Mouse (Mus musculus) thymus, postnatal 4 days (tissue): ENCODE data around the gene Prpf38a.

Experiments used
- DNase-seq: peaks from one replicate; pipeline ENCODE4 v3.0.0; 2021

Prpf38a gene

GRCm38 (mm10) chr4:108578840-108579742 lies at the start of gene Prpf38a, which contains the start of gene Orc1:
Prpf38a (minus strand) TSS chr4:108579336.
Orc1 (plus strand) TSS chr4:108579423.
- DNase-seq, result peak; percentile 98

- no peak for DNase-seq
These were observed 47.9 kb upstream of the Prpf38a start for GRCm38 (mm10) chr4:108627066-108627465.

GRCm38 (mm10) chr4:108621504-108621903 lies 42.4 kb upstream of the Prpf38a start:
- peak; percentile 58 for DNase-seq

- DNase-seq, result no peak
These were observed 41.4 kb upstream of the Prpf38a start for GRCm38 (mm10) chr4:108620536-108620935.

GRCm38 (mm10) chr4:108619587-108620341 lies 40.6 kb upstream of the Prpf38a start, which contains the start of gene Cc2d1b:
Cc2d1b (plus strand) TSS chr4:108619940.
- peak; percentile 94 for DNase-seq

DNA sequence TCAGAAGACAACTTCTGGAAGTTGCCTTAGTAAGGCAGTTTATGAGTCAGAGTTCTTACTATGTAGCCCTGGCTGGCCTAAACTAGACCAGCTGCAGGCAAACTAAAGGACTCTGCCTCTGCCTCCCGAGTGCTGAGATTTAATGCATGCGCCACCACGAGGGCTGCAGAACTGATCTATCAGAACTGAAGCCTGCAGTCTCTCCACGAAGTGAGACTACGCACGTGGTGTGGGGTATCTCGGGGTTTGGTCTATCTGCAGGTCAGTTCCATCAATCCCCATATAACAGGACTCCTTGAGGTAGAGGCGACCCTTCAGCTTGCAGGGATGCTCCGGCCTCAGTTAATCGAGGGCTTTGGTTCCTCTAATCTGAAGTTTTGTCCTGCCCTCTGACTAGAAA lies 40.0 kb upstream of the Prpf38a start:
- peak; percentile 46 for DNase-seq

DNA sequence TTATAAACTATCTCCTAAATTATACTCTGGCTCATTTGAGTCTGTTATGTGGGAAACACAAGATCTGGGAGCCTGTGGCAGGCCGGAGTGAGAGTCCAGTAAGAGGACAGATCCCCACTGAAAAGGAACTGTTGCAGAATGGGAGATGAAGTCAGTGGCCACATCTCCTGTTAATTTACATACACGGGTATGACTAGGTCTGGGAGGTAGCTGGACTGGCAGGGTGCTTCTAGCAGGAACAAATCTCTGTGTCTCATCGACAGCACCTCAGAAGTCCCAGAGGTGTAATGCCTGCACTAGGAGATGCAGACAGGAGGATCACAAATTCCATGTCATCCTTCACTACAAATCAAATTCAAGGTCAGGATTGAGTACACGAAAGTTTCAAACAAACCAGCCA lies 39.5 kb upstream of the Prpf38a start:
- no peak for DNase-seq

GRCm38 (mm10) chr4:108610935-108611334 lies 31.8 kb upstream of the Prpf38a start:
- no peak for DNase-seq

DNA sequence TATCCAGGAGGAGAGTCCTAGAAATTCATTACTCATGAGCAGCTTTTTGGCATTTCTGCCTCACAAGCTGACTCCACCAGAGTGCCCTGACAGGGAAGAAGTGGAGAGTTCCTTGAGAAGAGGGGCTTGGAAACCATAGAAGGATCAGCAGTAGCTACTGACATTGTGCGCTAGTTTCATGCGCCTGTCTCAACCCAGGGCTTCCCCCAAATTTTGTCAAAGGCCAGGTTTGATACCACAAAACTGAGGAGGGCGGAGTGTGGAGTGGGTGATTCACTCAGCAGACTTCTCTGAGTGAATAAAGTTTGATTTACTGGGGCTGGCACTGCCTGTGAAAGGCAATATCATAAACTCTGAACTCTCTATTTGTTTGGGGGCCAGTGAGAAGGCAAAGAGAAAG lies 29.5 kb upstream of the Prpf38a start:
- no peak for DNase-seq

DNA sequence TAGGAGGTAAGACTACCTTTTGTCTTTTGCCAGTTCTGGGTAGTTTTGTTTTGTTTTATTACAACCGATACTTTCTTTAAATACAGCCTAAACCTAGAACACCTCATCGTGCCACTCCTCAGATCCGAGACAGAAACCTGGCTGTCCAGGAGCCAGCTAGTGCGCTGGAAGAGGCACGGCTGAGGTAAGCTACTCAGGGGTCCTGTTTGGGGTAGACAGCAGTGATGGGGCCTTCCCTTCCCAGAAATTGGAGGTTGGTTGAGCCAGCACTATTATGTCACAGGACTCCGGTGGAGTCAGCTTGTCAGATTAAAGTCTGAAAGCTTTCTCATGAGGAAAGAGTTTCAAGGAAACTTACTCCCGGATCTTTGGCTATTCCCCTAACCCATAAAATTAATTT lies 22.7 kb upstream of the Prpf38a start:
- no peak for DNase-seq

DNA sequence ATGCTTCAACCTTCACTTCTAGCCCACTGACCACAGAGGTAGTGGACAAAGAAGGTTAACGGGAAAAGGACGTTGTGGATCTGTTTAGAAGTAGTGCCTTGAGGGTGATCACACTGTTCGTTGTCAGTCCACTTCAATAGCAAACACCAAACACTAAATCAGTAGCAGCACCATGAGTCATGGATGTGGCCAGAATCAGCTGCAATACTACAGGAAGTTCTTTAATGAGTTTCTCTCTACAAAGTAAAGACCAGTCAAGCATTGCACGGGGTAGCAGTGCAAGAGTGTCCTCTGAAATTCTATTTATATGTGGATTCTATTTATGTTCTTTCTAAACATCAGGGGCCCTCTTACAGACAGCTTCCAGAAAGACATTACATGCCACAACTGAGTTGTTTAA lies 19.2 kb upstream of the Prpf38a start:
- DNase-seq, result no peak

GRCm38 (mm10) chr4:108595785-108596184 lies 16.6 kb upstream of the Prpf38a start:
- no peak for DNase-seq

DNA sequence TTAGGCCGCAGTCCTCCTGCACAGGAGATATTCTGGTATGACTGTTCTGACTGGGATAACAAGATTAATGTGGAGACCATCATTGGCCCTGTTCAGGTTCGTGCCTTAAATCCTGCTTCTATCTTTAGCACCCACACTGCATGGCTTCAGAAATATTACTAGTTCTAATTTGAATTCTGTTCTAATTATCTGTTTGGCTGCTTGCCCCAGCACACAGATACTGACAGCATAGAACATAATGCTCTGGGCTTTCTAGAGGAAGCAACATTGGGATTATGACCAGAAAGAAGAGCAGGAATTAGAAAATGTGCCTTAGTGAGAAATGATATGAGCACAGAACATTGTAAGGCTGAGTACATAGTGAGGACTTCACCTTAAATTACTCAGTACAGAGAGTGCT lies 14.2 kb upstream of the Prpf38a start:
- DNase-seq, result no peak

DNA sequence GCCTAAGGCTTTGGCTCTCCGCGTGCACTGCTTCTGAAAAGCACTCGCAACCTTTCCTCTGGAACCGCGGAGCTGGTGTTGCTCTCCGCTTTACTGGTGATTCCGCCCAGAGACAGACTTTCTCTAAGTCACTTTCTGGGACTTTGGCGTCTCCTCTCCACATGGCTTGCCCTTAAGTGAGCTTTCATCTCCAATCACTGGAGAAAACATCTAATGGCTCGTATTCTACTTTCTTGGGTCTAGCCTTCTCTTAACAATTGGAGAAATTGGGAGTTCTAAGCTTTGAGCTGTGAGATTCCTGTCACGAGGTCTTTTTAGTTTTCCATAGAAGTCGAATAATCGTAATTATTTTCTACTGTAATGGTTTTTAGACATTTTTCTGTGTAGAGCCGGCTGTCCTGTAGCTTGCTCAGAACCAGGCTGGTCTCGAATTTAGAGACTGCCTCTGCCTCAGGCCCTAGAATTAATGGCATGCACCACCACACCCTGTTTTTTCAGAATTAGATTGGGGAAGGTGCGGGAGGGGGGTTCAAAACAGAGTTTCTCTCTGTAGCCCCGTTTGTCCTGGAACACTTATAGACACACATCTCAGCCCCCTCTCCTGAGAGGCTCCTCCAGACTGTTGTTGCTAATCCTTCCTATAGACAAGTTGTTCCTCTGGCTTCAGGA lies 741 bp upstream of the Prpf38a start:
- DNase-seq, result no peak

- no peak for DNase-seq
These were observed 6.5 kb downstream of the Prpf38a start for GRCm38 (mm10) chr4:108572644-108573043.

DNA sequence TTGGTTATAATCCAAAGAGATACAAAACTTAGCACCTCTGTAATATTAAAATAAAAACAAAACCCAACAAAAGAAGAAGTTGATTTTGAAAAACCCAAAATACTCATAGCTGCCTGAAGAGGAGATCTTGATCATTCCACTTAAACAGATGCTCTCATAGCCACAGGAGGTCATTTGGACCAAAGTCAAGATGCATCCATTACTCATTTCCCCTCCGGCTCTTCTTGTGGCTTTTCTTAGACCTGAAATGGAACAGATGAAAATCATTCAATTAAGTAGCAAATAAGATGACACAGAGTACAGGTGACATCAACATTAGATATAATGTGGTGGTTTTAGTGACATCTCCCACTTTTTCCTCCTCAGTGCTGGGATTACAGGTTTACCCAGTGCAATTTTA lies 14.1 kb downstream of the Prpf38a start:
- DNase-seq, result no peak

- DNase-seq, result no peak
These were observed 39.4 kb downstream of the Prpf38a start for GRCm38 (mm10) chr4:108539701-108540100.
